Mouse (Mus musculus): ENCODE results near the gene Fosb. TPM values are rescaled to one million over a fixed set of nuclear protein-coding genes. Genes with fewer than 3 reads are reported as not detected.

Gene Fosb
- total RNA-seq, 4 experiments from 2014 or later, result 1.2 to 9.8 (median 5.1) TPM

DNA sequence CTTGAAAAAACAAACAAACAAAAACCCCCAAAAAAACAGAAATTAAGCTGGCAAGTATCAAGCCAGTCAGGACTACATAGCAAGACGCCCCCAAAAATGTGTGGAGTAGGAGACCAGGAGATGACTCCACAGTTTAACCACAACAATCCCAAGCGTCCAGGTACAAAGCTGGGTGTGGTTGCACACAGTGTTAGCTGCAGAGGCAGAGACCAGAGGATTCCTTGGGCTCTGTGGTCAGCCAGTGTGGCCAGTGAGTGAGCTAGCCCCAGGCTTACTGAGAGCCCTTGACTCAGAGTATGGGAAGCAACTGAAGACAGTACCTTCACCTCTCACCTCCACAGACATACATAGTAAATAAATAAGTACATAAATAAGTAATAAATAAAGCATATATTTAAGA lies 22.1 kb upstream of the Fosb start:
- no peak for DNase-seq (ENCODE audit: low spot score)

DNA sequence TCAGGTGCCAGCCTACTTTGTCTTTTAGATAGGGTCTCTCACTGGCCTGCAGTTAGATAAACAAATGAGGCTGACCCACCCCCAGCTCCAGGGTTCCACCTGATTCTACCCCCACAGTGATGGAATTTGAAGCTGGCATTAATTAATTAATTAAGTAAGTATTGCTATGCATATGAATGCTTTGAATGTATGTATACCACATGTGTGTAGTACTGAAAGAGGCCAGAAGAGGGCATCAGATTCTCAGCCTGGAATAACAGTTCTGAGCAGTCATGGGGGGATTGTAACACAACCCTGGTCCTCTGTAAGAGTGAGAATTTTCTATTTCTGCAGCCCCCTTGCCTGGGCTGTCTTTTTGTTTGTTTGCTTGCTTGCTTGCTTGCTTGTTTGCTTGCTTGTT lies 18.6 kb upstream of the Fosb start:
- no peak for DNase-seq (ENCODE audit: low spot score)

DNA sequence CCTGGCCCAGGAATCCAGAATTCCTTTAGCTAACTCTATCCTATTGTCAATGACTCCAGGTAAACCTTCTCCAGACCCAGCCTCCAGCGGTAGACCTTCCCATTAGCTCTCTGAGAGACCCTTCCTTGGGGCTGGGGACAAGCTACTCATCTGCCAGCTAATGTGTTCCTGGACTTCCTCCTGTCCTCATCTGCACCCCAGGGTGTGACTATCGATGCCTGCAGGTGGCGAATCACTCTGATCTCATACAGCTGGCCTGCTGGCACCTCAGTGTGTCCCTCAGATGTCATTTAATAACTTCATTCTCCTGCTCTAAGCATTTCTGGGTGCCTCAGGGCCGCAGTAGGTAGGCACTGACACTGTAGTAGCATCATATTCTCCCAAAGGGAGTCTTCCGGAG lies 17.9 kb upstream of the Fosb start:
- no peak for DNase-seq (ENCODE audit: low spot score)

DNA sequence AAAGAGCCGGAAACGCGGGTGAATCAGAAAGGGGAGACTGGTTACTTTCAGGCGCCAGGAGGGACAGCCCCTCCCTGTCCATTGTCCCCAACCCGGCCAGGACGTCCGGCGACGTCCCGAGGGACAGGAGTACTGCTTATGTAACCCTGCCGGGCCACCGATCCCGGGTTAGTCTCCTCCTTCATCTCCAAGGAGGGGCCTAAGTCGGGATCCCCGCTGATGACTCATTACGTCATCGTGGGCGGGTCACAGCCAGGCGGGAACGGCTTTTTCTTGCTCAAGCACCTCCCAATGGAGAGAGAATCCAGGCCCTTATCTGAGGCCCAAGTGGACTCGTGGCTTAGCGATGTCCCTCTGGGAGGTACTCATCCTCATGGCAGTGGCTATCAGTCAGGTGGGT lies 17.3 kb upstream of the Fosb start:
- DNase-seq (ENCODE audit: low spot score), result peak; percentile 96

DNA sequence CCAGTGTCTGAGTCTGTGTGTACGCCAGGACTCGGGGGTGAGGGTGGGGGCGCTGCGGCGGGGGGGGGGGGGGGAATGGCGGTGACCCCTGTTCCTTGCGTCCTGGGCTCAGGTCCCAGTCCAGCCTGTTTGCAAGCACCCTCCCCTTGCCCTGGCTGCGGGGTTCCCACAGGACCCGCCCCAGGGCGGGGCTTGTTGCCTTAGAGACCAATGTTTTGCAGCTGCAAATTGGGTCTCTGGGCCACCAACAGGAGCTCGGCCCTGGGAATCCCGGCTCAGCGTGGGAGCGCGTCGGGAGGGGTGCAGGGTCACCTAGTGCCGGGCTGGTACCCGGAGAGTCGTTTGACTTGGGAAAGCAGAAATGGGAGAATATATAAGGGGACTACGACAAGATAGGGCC lies 16.5 kb upstream of the Fosb start:
- peak; percentile 94 for DNase-seq (ENCODE audit: low spot score)

DNA sequence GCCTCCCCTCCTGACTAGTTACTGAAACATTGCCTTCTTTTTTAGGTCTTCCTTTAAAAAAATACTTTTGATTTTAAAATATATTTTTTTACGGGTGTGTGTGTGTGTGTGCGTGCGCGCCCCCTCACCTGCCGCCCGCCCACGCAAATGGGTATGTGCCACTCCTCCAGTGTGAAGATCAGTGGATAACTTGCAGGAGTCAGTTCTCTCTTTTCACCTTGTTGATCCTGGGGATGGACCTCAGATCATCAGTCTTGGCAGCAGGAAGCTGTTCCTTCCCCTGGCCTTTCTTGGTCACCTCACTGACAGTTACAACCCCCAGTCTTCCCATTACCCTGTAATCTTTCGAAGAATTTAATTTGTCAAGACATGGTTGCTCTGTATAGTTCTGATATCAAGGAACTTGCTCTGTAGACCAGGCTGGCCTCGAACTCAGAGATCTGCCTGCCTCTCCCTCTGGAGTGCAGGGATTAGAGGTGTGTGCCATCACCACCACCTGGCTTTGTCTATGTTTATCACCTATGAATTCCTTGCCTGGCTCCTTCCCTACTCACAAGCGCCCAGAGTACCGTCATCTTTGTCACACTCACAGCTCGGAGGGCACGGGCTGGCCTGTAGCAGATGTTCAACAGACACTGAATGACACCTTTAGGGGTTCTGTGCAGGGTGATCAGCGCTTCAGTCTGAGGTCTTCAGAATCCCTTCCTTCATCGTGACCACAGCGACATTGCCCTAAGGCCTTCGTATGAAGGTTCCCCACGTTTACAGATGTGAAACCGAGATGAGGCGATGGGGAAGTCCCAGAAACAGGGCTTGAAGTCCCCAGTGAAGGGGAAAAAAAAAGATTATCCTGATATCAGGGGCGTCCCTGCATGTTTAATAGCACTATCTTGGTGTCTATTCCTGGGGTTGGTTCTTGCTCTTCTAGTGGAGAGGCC lies 15.7 kb upstream of the Fosb start:
- DNase-seq (ENCODE audit: low spot score), result no peak

DNA sequence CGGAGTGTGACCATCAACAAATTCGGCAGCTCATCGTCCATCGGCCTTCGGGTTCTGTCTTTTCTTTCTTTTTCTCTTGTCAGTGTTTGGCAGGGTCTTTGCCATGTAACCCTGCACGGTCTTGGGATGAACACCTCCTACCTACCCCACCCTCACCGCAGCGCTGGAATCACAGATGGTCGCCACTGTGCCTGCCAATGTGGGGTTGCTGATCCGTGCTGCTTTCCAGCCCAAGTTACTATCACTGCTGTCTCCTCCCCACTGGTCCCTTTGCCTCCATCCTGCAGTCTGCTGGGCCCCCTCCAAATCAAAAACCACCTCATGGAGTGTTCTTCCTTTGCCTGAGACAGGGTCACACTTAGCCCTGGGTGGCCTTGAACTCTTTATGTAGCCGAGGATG lies 14.4 kb upstream of the Fosb start:
- no peak for DNase-seq (ENCODE audit: low spot score)

DNA sequence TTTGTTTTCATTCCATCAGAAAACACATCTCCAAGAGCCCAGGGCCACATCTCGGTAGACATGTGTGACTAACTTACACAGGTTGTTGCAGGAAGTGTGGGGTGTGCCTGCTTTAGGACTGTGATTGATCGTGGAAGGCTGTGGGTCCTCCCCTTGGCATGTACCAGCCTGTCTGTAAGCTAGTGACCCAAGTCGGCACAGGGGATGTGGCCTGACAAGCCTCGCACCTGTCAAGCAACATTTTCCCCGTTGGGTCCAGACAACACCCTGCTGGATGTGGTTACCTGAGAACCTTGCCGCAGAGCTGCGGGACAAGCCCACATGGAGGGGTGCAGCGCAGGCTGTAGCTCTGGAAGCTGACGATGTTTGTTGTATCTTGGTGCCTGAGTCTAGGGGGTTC lies 12.6 kb upstream of the Fosb start:
- DNase-seq (ENCODE audit: low spot score), result no peak

DNA sequence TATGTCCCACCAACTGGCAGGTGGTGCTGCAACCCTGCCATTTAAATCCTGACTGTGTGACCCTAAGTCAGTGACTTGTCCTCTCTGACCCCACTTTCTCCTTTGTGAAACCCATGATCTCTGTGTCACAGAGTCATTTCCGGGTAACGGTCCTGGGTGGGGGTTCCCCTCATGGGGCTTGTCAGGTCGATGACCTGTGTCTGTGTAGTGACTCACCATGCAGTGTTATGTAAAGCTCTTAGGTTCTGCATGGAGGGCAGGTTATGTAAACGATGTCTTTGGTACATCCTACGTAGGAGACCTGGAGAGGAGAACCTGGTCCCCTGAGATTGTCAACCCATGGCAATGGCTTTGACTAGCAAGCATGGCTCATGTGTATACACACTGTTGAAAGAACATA lies 11.6 kb upstream of the Fosb start:
- no peak for DNase-seq (ENCODE audit: low spot score)

DNA sequence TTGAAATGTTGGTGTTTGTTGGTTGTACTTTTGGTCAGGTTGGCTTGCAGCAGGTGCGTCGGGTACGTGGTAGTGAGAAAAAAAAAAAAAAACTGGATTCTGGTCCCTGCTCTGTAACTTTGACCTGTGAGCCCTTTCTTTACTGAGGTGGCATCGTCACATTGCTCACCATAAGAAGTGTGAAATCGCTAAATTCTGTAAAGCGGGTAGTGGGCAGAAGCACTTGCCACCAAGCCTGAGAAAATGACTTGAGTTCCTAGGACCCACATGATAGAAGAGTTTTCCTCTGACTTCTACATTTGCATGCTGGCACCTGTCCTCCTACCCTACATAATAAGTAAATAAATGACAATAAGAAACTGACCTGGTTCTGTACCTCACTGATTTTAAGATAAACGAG lies 10.8 kb upstream of the Fosb start:
- DNase-seq (ENCODE audit: low spot score), result no peak

DNA sequence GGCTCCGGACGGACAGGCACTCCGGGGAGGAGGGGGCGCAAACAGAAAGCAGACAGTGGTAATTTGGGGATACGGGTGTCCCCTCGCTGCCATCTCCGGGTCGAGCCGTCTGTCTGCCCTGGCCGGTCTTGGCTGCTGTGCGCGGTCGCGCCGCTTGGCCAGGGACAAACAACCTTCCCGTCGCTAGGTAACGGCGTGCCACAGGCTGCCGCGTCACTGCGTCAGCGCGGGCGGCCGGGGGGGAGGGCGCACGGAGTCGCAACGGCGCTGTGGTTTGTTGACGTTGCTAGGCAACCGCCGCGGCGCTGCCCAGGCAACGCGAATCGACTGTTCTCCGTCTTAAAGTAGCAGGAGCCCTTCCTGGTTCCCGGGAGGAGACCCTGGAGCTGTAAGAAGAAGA lies 10.1 kb upstream of the Fosb start:
- peak; percentile 94 for DNase-seq (ENCODE audit: low spot score)

DNA sequence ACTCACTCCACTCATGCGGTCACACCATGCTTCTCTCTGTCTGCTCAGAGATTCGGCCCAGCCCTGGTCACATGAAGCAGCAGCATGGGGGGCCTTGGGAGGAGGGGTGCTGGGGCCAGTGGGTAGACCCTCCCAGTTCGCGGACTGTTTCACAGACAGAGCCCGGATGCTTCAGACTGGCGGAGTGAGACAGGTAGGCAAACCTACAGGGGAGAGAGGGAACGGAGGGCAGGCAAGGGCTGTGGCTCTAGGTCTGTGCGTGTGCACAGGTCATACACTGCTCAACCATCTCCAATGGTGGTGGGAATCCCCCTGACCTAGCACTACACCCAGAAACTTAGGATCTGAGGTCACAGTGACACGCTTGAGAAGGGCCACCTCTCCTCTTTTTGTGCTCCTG lies 9.6 kb upstream of the Fosb start:
- DNase-seq (ENCODE audit: low spot score), result no peak

DNA sequence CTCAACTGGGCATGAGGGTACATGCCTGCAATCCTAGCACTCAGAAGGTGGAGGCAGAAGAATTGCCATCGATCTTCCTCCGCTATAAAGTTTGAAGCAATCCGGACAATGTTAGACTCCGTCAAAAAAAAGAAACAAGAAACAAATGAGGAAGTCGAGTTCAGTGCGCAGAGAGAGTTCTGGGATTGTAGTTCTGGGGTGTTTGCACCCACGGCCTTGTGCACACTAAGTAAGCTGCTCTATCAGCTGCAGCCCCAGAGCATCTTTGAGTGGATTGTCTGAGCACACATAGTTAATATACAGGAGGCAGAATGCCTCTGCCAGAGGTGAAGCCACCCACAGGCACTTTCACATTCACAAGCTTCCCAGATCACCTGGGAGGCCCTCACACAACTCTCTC lies 8.8 kb upstream of the Fosb start:
- DNase-seq (ENCODE audit: low spot score), result no peak

DNA sequence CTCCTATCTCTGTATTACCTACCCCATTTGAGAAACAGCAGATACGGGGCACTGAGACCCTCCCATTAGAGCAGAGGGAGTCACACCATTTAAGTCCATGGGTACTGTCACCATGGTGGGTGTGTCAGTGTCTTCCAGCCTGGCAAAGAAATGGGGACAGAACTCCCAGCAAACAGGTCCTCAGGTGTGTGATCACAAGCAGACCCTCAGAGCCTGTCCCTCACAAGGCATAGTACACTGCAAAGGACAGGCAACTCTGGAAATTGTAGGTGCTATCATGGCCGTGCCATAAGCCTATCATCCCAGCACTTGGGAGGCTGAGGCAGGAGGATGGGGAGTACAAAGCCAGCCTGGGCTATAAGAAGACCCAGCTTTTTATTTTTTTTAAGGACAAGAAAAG lies 8.3 kb upstream of the Fosb start:
- DNase-seq (ENCODE audit: low spot score), result no peak

DNA sequence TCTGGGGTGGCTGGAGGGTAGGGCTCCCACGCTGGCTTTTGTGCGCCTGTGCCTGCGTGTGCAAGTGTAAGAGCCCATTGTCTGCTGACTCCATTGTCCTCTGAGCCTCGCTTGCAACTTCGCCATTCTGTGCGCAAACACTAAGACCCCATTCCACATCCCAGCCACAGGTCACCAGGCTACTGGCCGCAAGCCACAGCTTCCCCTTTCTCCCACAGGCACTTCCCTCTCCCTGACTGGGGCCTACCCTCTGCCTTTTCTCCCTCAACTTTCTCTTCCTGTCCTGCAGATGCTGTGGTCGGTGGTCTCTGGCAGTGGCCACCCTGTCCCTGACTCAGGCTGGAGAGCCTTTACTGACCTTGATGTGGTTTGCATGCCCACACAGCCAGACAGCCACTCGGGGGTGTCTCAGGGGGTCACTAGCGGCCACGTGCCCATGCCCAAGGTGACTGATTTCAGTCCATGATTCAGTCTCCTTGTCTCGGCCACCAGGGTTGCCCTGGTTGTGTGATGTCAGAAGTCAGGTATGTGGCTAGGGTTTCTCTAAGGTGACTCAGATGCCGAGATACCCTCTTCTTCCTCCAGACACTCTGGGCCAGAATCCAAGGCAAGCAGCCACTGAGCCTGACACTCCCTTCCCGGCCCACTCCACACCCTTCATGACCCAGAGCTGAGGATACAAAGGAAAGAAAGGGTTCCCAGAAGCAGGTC lies 6.8 kb upstream of the Fosb start:
- peak; percentile 54 for DNase-seq (ENCODE audit: low spot score)

DNA sequence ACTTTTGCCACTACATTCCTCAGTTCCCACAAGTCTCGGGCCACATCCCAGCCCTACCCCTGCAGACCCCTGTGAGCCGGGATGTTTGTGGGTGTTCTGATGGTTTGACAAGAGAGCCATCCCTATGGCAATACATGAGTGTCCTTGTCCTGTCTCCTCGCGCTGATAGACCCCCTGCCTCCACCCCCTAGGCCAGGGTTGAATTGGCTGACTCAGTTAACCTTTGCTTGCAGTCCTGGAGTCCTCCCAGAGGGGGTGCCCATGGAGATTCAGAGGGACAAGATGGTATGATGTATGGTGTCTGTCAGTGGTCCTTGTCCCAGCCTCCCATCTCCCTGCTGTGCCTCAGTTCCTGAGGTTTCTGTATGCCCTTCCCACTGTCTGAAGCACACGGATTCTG lies 4.2 kb upstream of the Fosb start:
- no peak for DNase-seq (ENCODE audit: low spot score)

DNA sequence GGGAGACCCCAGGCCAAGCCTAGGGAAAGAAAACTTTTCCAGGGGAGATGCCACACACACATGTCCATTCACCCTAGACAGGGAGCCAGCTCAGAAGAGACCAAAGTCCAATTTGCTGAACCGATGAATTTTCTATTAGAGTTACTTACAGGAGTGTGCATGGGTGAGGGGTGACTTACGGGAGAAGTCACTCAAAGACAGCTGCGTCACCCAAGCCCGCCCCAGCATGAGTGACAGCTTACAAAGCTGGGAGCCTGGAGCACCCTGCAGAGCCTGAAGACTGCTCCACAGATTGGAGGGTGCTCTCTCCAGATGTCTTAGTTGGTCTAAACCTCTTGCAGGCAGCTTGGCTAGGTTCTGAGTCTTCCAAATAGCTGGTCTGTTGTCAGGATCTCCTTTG lies 2.1 kb upstream of the Fosb start:
- no peak for DNase-seq (ENCODE audit: low spot score)

DNA sequence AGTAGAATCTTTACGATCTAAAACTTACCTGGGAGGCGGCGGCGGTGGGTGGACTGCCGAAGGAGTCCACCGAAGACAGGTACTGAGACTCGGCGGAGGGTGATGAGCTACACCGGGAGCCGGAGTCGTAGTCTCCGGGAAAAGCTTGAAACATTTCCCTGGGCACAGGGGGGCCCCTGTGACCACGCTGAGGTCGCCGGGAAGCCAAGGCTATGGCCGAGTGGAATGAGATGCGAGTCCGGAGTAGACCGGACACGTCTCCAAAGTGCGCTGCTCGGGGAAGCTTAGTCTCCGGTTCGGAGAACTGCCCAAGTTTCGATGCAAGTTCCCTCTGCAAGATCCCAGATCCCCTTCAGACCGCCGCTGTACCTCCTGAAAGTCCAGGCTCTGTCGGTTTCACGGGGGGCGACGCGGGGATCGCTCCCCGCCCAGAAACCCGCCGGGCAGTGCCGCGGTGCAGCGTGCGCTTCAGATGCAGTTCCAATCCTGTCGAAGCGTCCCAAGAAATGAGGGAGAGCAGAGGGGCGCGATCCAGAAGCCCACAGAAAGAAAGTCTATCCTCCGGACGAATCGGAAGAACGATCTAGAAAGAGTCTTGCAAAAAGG lies 470 bp downstream of the Fosb start:
- no peak for DNase-seq (ENCODE audit: low spot score)

DNA sequence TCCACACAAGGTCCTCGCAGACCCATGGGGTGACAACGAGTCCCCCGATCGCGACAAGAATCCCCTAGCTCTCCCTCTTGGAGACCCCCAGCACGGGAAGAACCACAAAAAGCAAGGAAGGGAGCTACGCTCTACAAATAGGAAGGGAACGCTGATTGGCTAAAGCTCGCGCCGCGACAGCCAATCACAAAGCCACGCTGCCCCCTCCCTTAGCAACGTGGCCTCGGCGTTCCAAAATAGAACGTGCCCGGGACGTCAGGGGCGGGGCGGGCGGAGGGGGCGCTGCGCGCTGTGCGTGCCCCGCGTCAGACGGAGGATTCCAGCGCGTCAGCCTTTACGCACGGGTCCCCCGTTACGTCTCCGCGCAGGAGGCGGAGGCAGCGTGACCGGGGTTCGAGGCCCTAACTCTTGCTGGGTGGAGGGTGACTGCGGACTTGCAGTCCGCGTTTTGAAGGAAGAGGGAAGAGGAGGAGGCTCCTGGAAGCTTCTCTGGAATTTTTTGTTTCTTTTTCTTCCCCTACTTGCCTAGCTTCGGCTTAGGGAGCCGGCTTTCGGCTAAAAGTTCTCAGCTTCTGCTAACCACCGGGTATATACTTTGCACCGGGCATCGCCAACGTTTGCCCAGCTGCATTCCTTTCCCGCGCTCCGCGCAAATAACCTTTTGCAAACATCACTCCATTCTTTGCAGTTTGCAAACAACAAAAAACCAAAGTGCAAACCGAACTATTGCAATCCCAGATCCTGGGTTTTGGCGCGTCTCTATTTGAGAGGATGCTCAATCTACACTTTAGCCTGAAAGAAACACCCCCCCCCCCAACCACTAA lies 1.2 kb downstream of the Fosb start:
- peak; percentile 95 for DNase-seq (ENCODE audit: low spot score)

DNA sequence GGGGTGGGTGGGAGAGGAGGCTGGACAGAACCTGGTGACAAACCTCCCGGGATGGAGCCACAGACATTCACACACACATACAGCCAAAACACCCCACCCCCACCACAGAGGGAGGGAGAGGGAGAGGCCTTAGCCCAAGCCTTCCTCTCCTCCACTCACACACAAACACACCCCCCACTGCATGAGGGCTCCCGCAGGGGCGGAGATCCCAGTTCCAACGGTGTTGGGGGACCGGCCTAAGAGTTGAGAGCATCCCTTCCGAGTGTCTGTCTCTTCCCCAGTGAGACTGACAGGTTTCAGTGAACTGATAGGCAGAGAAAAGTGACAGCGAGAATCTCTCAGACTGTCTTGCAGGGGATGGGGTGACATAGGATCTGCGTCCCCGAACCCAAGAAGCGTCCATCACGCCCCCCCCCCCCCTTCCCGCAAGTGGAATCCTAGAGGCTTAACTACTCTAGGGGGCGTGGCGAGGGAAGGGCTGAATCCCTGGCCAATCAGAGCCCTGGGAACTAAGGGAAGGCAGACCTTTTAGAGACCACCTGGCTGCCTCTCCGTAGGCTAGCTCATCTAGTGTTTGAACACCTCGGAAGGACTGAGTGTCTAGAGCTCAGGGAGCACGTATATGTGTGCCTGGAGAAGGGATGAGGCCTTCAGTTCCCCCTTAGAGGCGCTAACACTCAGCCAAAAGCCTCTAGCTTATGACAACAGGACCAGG lies 2.0 kb downstream of the Fosb start:
- DNase-seq (ENCODE audit: low spot score), result peak; percentile 77

Measured in heart, adult 8-10 months (tissue).